Mouse (Mus musculus): ENCODE measurements around the gene Krt36.

- TF ChIP-seq POLR2A (IDR thresholded peaks at IDR 0.05; ENCODE audit: insufficient read depth, low read depth, low read length): no peak
- no peak for TF ChIP-seq CTCF (IDR thresholded peaks at IDR 0.05; ENCODE audit: insufficient read depth, low read depth, low read length)
Measured at GRCm38 (mm10) chr11:100139391-100139790, 34.0 kb upstream of the Krt36 start.

Measured in olfactory bulb, adult 2 months (tissue).